Mouse (Mus musculus): ENCODE data around the gene Cpeb1. TPM values are rescaled to one million over a fixed set of nuclear protein-coding genes. Genes with fewer than 3 reads are reported as not detected.
"Not testable (repeated sequence)": the region's sequence is repeated elsewhere in the genome, so short reads cannot be mapped to it uniquely, and the experiment has no call there.

Gene Cpeb1
- polyA plus RNA-seq, 1 experiment from 2014 or later, result 1.7 TPM

- Histone ChIP-seq H3K36me3 (ENCODE audit: insufficient read depth, low read length) (no peaks in the 10 kb centered on the region), H3K9ac (replicated peaks; ENCODE audit: low read depth) (no peak overlapping the region), H3K27ac (ENCODE audit: low read length) (no peak overlapping the region), H3K4me3 (ENCODE audit: low read depth, low read length) (no peak overlapping the region), H3K9me3 (ENCODE audit: low read length) (no peaks in the 10 kb centered on the region), H3K4me2 (replicated peaks; ENCODE audit: low read depth, low read length) (no peak overlapping the region), H3K27me3 (replicated peaks; ENCODE audit: insufficient read depth, low read length) (peaks cover 5% of the 10 kb centered on the region), H3K4me1 (ENCODE audit: insufficient read depth, low read depth, low read length) (no peaks in the 10 kb centered on the region; the same call in 1 of the 2 replicates)
- WGBS, result 7% methylated on average over 9 of the region's 9 CpGs
- DNase-seq (ENCODE audit: low spot score) (no peak), ATAC-seq (no peak)
- no peak for TF ChIP-seq EP300 (IDR thresholded peaks at IDR 0.05)
- no peak for TF ChIP-seq CTCF (IDR thresholded peaks at IDR 0.05)
Observed at GRCm38 (mm10) chr7:81489649-81490048, 34.4 kb upstream of the Cpeb1 start.

GRCm38 (mm10) chr7:81480800-81481199 is 25.5 kb upstream of the Cpeb1 start:
- Histone ChIP-seq H3K9ac (replicated peaks; ENCODE audit: low read depth) (no peak overlapping the region), H3K4me1 (ENCODE audit: insufficient read depth, low read depth, low read length) (no peaks in the 10 kb centered on the region), H3K4me2 (replicated peaks; ENCODE audit: low read depth, low read length) (no peak overlapping the region), H3K4me3 (ENCODE audit: low read depth, low read length) (no peak overlapping the region), H3K9me3 (ENCODE audit: low read length) (no peaks in the 10 kb centered on the region), H3K27ac (ENCODE audit: low read length) (no peak overlapping the region), H3K36me3 (ENCODE audit: insufficient read depth, low read length) (no peaks in the 10 kb centered on the region), H3K27me3 (replicated peaks; ENCODE audit: insufficient read depth, low read length) (no peaks in the 10 kb centered on the region)
- ATAC-seq (no peak), DNase-seq (ENCODE audit: low spot score) (no peak)
- 7% methylated on average over 8 of the region's 8 CpGs for WGBS
- TF ChIP-seq EP300 (IDR thresholded peaks at IDR 0.05) (no peak), CTCF (IDR thresholded peaks at IDR 0.05) (no peak)

- ATAC-seq, result no peak
- no peak overlapping the region for H3K4me3 ChIP-seq (ENCODE audit: low read depth, low read length)
- WGBS, result 46% methylated on average over 3 of the region's 3 CpGs
Observed at GRCm38 (mm10) chr7:81479531-81480090, 24.3 kb upstream of the Cpeb1 start.

GRCm38 (mm10) chr7:81478261-81478660 is 23.0 kb upstream of the Cpeb1 start:
- not testable (repeated sequence) for H3K36me3 ChIP-seq (ENCODE audit: insufficient read depth, low read length); DNase-seq (ENCODE audit: low spot score); H3K4me1 ChIP-seq (ENCODE audit: insufficient read depth, low read depth, low read length); H3K9me3 ChIP-seq (ENCODE audit: low read length); ATAC-seq; H3K4me2 ChIP-seq (replicated peaks; ENCODE audit: low read depth, low read length); H3K27ac ChIP-seq (ENCODE audit: low read length); H3K27me3 ChIP-seq (replicated peaks; ENCODE audit: insufficient read depth, low read length); H3K9ac ChIP-seq (replicated peaks; ENCODE audit: low read depth); H3K4me3 ChIP-seq (ENCODE audit: low read depth, low read length)
- TF ChIP-seq CTCF (IDR thresholded peaks at IDR 0.05), result peak; percentile 2; the same call in 1 of the 2 replicates

More at GRCm38 (mm10) chr7:81479531-81480090, 24.3 kb upstream of the Cpeb1 start:
- H3K9ac ChIP-seq (replicated peaks; ENCODE audit: low read depth), result no peak overlapping the region
- TF ChIP-seq CTCF (IDR thresholded peaks at IDR 0.05) (no peak), EP300 (IDR thresholded peaks at IDR 0.05) (no peak)
- H3K36me3 ChIP-seq (ENCODE audit: insufficient read depth, low read length), result no peaks in the 10 kb centered on the region
- no peak overlapping the region for H3K4me2 ChIP-seq (replicated peaks; ENCODE audit: low read depth, low read length)
- DNase-seq (ENCODE audit: low spot score), result no peak
- no peaks in the 10 kb centered on the region for H3K27me3 ChIP-seq (replicated peaks; ENCODE audit: insufficient read depth, low read length)
- H3K4me1 ChIP-seq (ENCODE audit: insufficient read depth, low read depth, low read length), result no peaks in the 10 kb centered on the region
- H3K9me3 ChIP-seq (ENCODE audit: low read length), result no peaks in the 10 kb centered on the region
- H3K27ac ChIP-seq (ENCODE audit: low read length), result no peak overlapping the region

GRCm38 (mm10) chr7:81476833-81477232 is 21.6 kb upstream of the Cpeb1 start:
- Histone ChIP-seq H3K9ac (replicated peaks; ENCODE audit: low read depth) (no peak overlapping the region), H3K36me3 (ENCODE audit: insufficient read depth, low read length) (no peaks in the 10 kb centered on the region), H3K27me3 (replicated peaks; ENCODE audit: insufficient read depth, low read length) (no peaks in the 10 kb centered on the region), H3K9me3 (ENCODE audit: low read length) (no peaks in the 10 kb centered on the region), H3K4me1 (ENCODE audit: insufficient read depth, low read depth, low read length) (no peaks in the 10 kb centered on the region), H3K27ac (ENCODE audit: low read length) (no peak overlapping the region), H3K4me3 (ENCODE audit: low read depth, low read length) (no peak overlapping the region), H3K4me2 (replicated peaks; ENCODE audit: low read depth, low read length) (no peak overlapping the region)
- WGBS, result under 1% methylated on average over 23 of the region's 24 CpGs
- ATAC-seq (no peak), DNase-seq (ENCODE audit: low spot score) (no peak)
- TF ChIP-seq EP300 (IDR thresholded peaks at IDR 0.05), result no peak
- TF ChIP-seq CTCF (IDR thresholded peaks at IDR 0.05), result no peak

GRCm38 (mm10) chr7:81475221-81475620 is 20.0 kb upstream of the Cpeb1 start:
- WGBS, result 67% methylated on average over 3 of the region's 3 CpGs
- Histone ChIP-seq H3K27me3 (replicated peaks; ENCODE audit: insufficient read depth, low read length) (no peaks in the 10 kb centered on the region), H3K9ac (replicated peaks; ENCODE audit: low read depth) (no peak overlapping the region), H3K4me1 (ENCODE audit: insufficient read depth, low read depth, low read length) (no peaks in the 10 kb centered on the region), H3K36me3 (ENCODE audit: insufficient read depth, low read length) (no peaks in the 10 kb centered on the region), H3K4me3 (ENCODE audit: low read depth, low read length) (no peak overlapping the region), H3K27ac (ENCODE audit: low read length) (no peak overlapping the region), H3K9me3 (ENCODE audit: low read length) (no peaks in the 10 kb centered on the region), H3K4me2 (replicated peaks; ENCODE audit: low read depth, low read length) (no peak overlapping the region)
- TF ChIP-seq EP300 (IDR thresholded peaks at IDR 0.05) (no peak), CTCF (IDR thresholded peaks at IDR 0.05) (no peak)
- DNase-seq (ENCODE audit: low spot score) (no peak), ATAC-seq (no peak)
